Mouse (Mus musculus): Measurements from ENCODE around the gene Arhgap10. TPM values are rescaled to one million over a fixed set of nuclear protein-coding genes. Genes with fewer than 3 reads are reported as not detected.

The Arhgap10 gene
- total and polyA plus RNA-seq, 3 experiments = 2.7 to 5.9 (median 4.8) TPM

- in situ Hi-C loops (cut with MboI; ENCODE audit: low pct_ligation_motif_present, low pct_unique_long_range_greater_than_20kb, low sequenced_read_pairs) (no loop called here), dilution Hi-C loops (cut with MboI; ENCODE audit: extremely low pct_ligation_motif_present, extremely low pct_unique_long_range_greater_than_20kb, low sequenced_read_pairs) (no loop called here)
- Histone ChIP-seq H3K4me3 (replicated peaks in 1 of 3; ENCODE audit: low read depth in 2 of 3, low read length in 2 of 3, poor library complexity in 1 of 3) (no peak overlapping the region), H3K27me3 (replicated peaks) (no peaks in the 10 kb centered on the region), H3K4me2 (ENCODE audit: insufficient read depth, low read depth, poor library complexity, severe bottlenecking) (no peak overlapping the region), H3K36me3 (replicated peaks in 1 of 2; ENCODE audit: control insufficient read depth in 1 of 2, insufficient read depth in 1 of 2, low read length in 1 of 2) (no peaks in the 10 kb centered on the region), H3K9ac (ENCODE audit: insufficient read depth, low read depth) (no peak overlapping the region), H3K9me3 (replicated peaks; ENCODE audit: low read length) (no peaks in the 10 kb centered on the region), H3K79me2 (replicated peaks; ENCODE audit: control insufficient read depth, extremely low read depth, insufficient read depth, poor library complexity, severe bottlenecking) (no peaks in the 10 kb centered on the region), H3K27ac (ENCODE audit: insufficient read depth, low read depth) (no peak overlapping the region), H3K4me1 (ENCODE audit: control insufficient read depth in 1 of 2, insufficient read depth in 2 of 2) (no peaks in the 10 kb centered on the region)
- no peak for DNase-seq (ENCODE audit: extremely low read depth)
- no peak for TF ChIP-seq ZMIZ1 (IDR thresholded peaks at IDR 0.05; ENCODE audit: low read depth, low read length)
- TF ChIP-seq EP300 (IDR thresholded peaks at IDR 0.05; ENCODE audit: low read length) = no peak
- no peak for TF ChIP-seq GABPA (IDR thresholded peaks at IDR 0.05; ENCODE audit: insufficient replicate concordance, low read depth, low read length)
- no peak for TF ChIP-seq NELFE (IDR thresholded peaks at IDR 0.05; ENCODE audit: low read depth, low read length)
- no peak for TF ChIP-seq RCOR1 (conservative IDR thresholded peaks at IDR 0.05; ENCODE audit: low read depth, low read length)
- TF ChIP-seq MYC (IDR thresholded peaks at IDR 0.05; ENCODE audit: low read depth, low read length) = no peak
- TF ChIP-seq IRF4 (IDR thresholded peaks at IDR 0.05; ENCODE audit: low read depth, low read length) = no peak
- no peak for TF ChIP-seq KAT2A (IDR thresholded peaks at IDR 0.05; ENCODE audit: insufficient replicate concordance, low read length)
- TF ChIP-seq CHD2 (IDR thresholded peaks at IDR 0.05; ENCODE audit: low read length) = no peak
- no peak for TF ChIP-seq TCF12 (IDR thresholded peaks at IDR 0.05; ENCODE audit: low read depth, low read length)
- no peak for TF ChIP-seq PAX5 (IDR thresholded peaks at IDR 0.05; ENCODE audit: low read length)
- TF ChIP-seq SIN3A (IDR thresholded peaks at IDR 0.05; ENCODE audit: low read length) = no peak
- TF ChIP-seq UBTF (IDR thresholded peaks at IDR 0.05; ENCODE audit: low read depth, low read length) = no peak
Measured at GRCm38 (mm10) chr8:77232411-77232810, 285.3 kb downstream of the Arhgap10 start.

- H3K9ac ChIP-seq (ENCODE audit: insufficient read depth, low read depth) = no peak overlapping the region
- in situ Hi-C loops (cut with MboI; ENCODE audit: low pct_ligation_motif_present, low pct_unique_long_range_greater_than_20kb, low sequenced_read_pairs) (no loop called here), dilution Hi-C loops (cut with MboI; ENCODE audit: extremely low pct_ligation_motif_present, extremely low pct_unique_long_range_greater_than_20kb, low sequenced_read_pairs) (no loop called here)
- no peak overlapping the region for H3K4me2 ChIP-seq (ENCODE audit: insufficient read depth, low read depth, poor library complexity, severe bottlenecking)
- no peak overlapping the region for H3K4me3 ChIP-seq (replicated peaks in 1 of 3; ENCODE audit: low read depth in 2 of 3, low read length in 2 of 3, poor library complexity in 1 of 3)
- no peaks in the 10 kb centered on the region for H3K4me1 ChIP-seq (ENCODE audit: control insufficient read depth in 1 of 2, insufficient read depth in 2 of 2)
- no peaks in the 10 kb centered on the region for H3K79me2 ChIP-seq (replicated peaks; ENCODE audit: control insufficient read depth, extremely low read depth, insufficient read depth, poor library complexity, severe bottlenecking)
- TF ChIP-seq PAX5 (IDR thresholded peaks at IDR 0.05; ENCODE audit: low read length) (no peak), CHD2 (IDR thresholded peaks at IDR 0.05; ENCODE audit: low read length) (no peak)
- H3K9me3 ChIP-seq (replicated peaks; ENCODE audit: low read length) = no peaks in the 10 kb centered on the region
- H3K36me3 ChIP-seq (replicated peaks in 1 of 2; ENCODE audit: control insufficient read depth in 1 of 2, insufficient read depth in 1 of 2, low read length in 1 of 2) = no peaks in the 10 kb centered on the region
- DNase-seq (ENCODE audit: extremely low read depth) = no peak
- no peak overlapping the region for H3K27ac ChIP-seq (ENCODE audit: insufficient read depth, low read depth)
- H3K27me3 ChIP-seq (replicated peaks) = no peaks in the 10 kb centered on the region
Measured at GRCm38 (mm10) chr8:77231834-77232233, 285.9 kb downstream of the Arhgap10 start.

GRCm38 (mm10) chr8:77231211-77231610 is 286.5 kb downstream of the Arhgap10 start:
- Histone ChIP-seq H3K36me3 (replicated peaks in 1 of 2; ENCODE audit: control insufficient read depth in 1 of 2, insufficient read depth in 1 of 2, low read length in 1 of 2) (no peaks in the 10 kb centered on the region), H3K27ac (ENCODE audit: insufficient read depth, low read depth) (no peak overlapping the region), H3K4me2 (ENCODE audit: insufficient read depth, low read depth, poor library complexity, severe bottlenecking) (no peak overlapping the region), H3K79me2 (replicated peaks; ENCODE audit: control insufficient read depth, extremely low read depth, insufficient read depth, poor library complexity, severe bottlenecking) (no peaks in the 10 kb centered on the region), H3K4me3 (replicated peaks in 1 of 3; ENCODE audit: low read depth in 2 of 3, low read length in 2 of 3, poor library complexity in 1 of 3) (no peak overlapping the region), H3K9ac (ENCODE audit: insufficient read depth, low read depth) (no peak overlapping the region), H3K9me3 (replicated peaks; ENCODE audit: low read length) (no peaks in the 10 kb centered on the region), H3K4me1 (ENCODE audit: control insufficient read depth in 1 of 2, insufficient read depth in 2 of 2) (no peaks in the 10 kb centered on the region), H3K27me3 (replicated peaks) (no peaks in the 10 kb centered on the region)
- no peak for DNase-seq (ENCODE audit: extremely low read depth)
- in situ Hi-C loops (cut with MboI; ENCODE audit: low pct_ligation_motif_present, low pct_unique_long_range_greater_than_20kb, low sequenced_read_pairs) = no loop called here
- TF ChIP-seq MXI1 (IDR thresholded peaks at IDR 0.05; ENCODE audit: low read depth, low read length) (no peak), SIN3A (IDR thresholded peaks at IDR 0.05; ENCODE audit: low read length) (no peak), ZNF384 (IDR thresholded peaks at IDR 0.05; ENCODE audit: low read depth, low read length) (no peak), BHLHE40 (IDR thresholded peaks at IDR 0.05; ENCODE audit: low read depth, low read length) (no peak), RCOR1 (conservative IDR thresholded peaks at IDR 0.05; ENCODE audit: low read depth, low read length) (no peak), MEF2A (IDR thresholded peaks at IDR 0.05; ENCODE audit: borderline replicate concordance, low read depth, low read length) (no peak), CHD1 (IDR thresholded peaks at IDR 0.05; ENCODE audit: low read depth, low read length) (no peak), IRF4 (IDR thresholded peaks at IDR 0.05; ENCODE audit: low read depth, low read length) (no peak), PAX5 (IDR thresholded peaks at IDR 0.05; ENCODE audit: low read length) (no peak)
- dilution Hi-C loops (cut with MboI; ENCODE audit: extremely low pct_ligation_motif_present, extremely low pct_unique_long_range_greater_than_20kb, low sequenced_read_pairs) = no loop called here

Data from CH12.LX (cell line).